Mouse (Mus musculus) heart, adult 9 months (tissue): ENCODE results near the gene Frem1.
A peak's percentile ranks its signal among the peaks of the same experiment; 100 is the strongest.

Experiments
- DNase-seq, 2 experiments: peaks; one replicate each; pipeline ENCODE4 v3.0.0; 2022; ENCODE audit warnings: low spot score in 2 of 2

Frem1 gene

GRCm38 (mm10) chr4:82872121-82872520 lies 180.0 kb downstream of the Frem1 start:
- DNase-seq: no peak

GRCm38 (mm10) chr4:82870931-82871330 lies 181.2 kb downstream of the Frem1 start:
- no peak for DNase-seq

- no peak for DNase-seq
Observed at GRCm38 (mm10) chr4:82867731-82868445, 184.3 kb downstream of the Frem1 start.

- DNase-seq: peak; percentile 12 to 30
Observed at GRCm38 (mm10) chr4:82867111-82867510, 185.0 kb downstream of the Frem1 start.

- DNase-seq: no peak
Observed at GRCm38 (mm10) chr4:82864974-82865699, 187.0 kb downstream of the Frem1 start.

GRCm38 (mm10) chr4:82863316-82863715 lies 188.8 kb downstream of the Frem1 start:
- no peak for DNase-seq

GRCm38 (mm10) chr4:82861451-82861850 lies 190.7 kb downstream of the Frem1 start:
- DNase-seq: no peak

- no peak for DNase-seq
Observed at GRCm38 (mm10) chr4:82860566-82860965, 191.6 kb downstream of the Frem1 start.

- peak; percentile 71 to 73 for DNase-seq
Observed at GRCm38 (mm10) chr4:82859131-82860125, 192.7 kb downstream of the Frem1 start, which contains the start of gene Zdhhc21. TSS of gene Zdhhc21 (minus strand) at chr4:82859958.

GRCm38 (mm10) chr4:82858431-82859010 lies 193.6 kb downstream of the Frem1 start:
- no peak for DNase-seq

- no peak for DNase-seq
Observed at GRCm38 (mm10) chr4:82856986-82857385, 195.2 kb downstream of the Frem1 start.

- no peak for DNase-seq
Observed at GRCm38 (mm10) chr4:82853809-82854208, 198.3 kb downstream of the Frem1 start.

GRCm38 (mm10) chr4:82848552-82849234 lies 203.4 kb downstream of the Frem1 start:
- DNase-seq: no peak
